Mouse (Mus musculus) left cerebral cortex, adult 9 months (tissue): ENCODE results near the gene Nploc4.
A peak's percentile ranks its signal among the peaks of the same experiment; 100 is the strongest.

Source experiments
- DNase-seq, 2 experiments: peaks; one replicate each; pipeline ENCODE4 v3.0.0; 2022; ENCODE audit warnings: low spot score in 2 of 2

Gene Nploc4

GRCm38 (mm10) chr11:120437152-120437856, at the start of gene Nploc4:
Nploc4 (minus strand) TSS chr11:120437708.
- DNase-seq = peak; percentile 45 to 80

GRCm38 (mm10) chr11:120485251-120485650, 47.7 kb upstream of the Nploc4 start:
- DNase-seq = no peak

GRCm38 (mm10) chr11:120484265-120484981, 46.9 kb upstream of the Nploc4 start, which contains the start of gene Mrpl12:
Mrpl12 (plus strand) TSS chr11:120484613.
- DNase-seq = peak; percentile 76 to 86

- no peak for DNase-seq
Measured at GRCm38 (mm10) chr11:120483448-120483934, 46.0 kb upstream of the Nploc4 start.

- no peak for DNase-seq
Measured at GRCm38 (mm10) chr11:120472052-120472451, 34.5 kb upstream of the Nploc4 start.

- no peak for DNase-seq
Measured at GRCm38 (mm10) chr11:120467736-120468092, 30.2 kb upstream of the Nploc4 start.

GRCm38 (mm10) chr11:120467051-120467735, 29.7 kb upstream of the Nploc4 start, which contains the start of gene Arl16:
Arl16 (minus strand) TSS chr11:120467607.
- peak; percentile 92 to 95 for DNase-seq

GRCm38 (mm10) chr11:120465521-120465920, 28.0 kb upstream of the Nploc4 start:
- no peak for DNase-seq

- DNase-seq = no peak
Measured at GRCm38 (mm10) chr11:120464365-120464764, 26.9 kb upstream of the Nploc4 start.

- DNase-seq = no peak
Measured at GRCm38 (mm10) chr11:120463536-120463935, 26.0 kb upstream of the Nploc4 start.

- DNase-seq = no peak
Measured at GRCm38 (mm10) chr11:120458847-120459597, 21.5 kb upstream of the Nploc4 start.

- peak in 1 of 2 experiments; percentile 73 for DNase-seq
Measured at GRCm38 (mm10) chr11:120457772-120458751, 20.6 kb upstream of the Nploc4 start, which contains the start of the genes Oxld1 and Ccdc137. Oxld1 (minus strand) TSS chr11:120458068. Ccdc137 (plus strand) TSS chr11:120458115.

- DNase-seq = no peak
Measured at GRCm38 (mm10) chr11:120457370-120457769, 19.9 kb upstream of the Nploc4 start.

- DNase-seq = no peak
Measured at GRCm38 (mm10) chr11:120455413-120455812, 17.9 kb upstream of the Nploc4 start.

- DNase-seq = no peak
Measured at GRCm38 (mm10) chr11:120454965-120455364, 17.5 kb upstream of the Nploc4 start.

- no peak for DNase-seq
Measured at GRCm38 (mm10) chr11:120453306-120453705, 15.8 kb upstream of the Nploc4 start, which contains the start of gene Pde6g. Pde6g (minus strand) TSS chr11:120453500.

GRCm38 (mm10) chr11:120452246-120452645, 14.7 kb upstream of the Nploc4 start:
- no peak for DNase-seq

- no peak for DNase-seq
Measured at GRCm38 (mm10) chr11:120447179-120447578, 9.7 kb upstream of the Nploc4 start.

- DNase-seq = no peak
Measured at GRCm38 (mm10) chr11:120445475-120445874, 8.0 kb upstream of the Nploc4 start.

- DNase-seq = no peak
Measured at GRCm38 (mm10) chr11:120444106-120444505, 6.6 kb upstream of the Nploc4 start.
